Mouse (Mus musculus) thymus, postnatal 10 days (tissue): ENCODE results near the gene Asic2.

Experiments used
- DNase-seq, 2 experiments: peaks; one replicate each; pipeline ENCODE4 v3.0.0; 2021; ENCODE audit warnings: low spot score in 2 of 2

Asic2 gene

GRCm38 (mm10) chr11:81518001-81518955 is 450.0 kb downstream of the Asic2 start:
- DNase-seq: no peak

- no peak for DNase-seq
Measured at GRCm38 (mm10) chr11:81515754-81516153, 452.5 kb downstream of the Asic2 start.

GRCm38 (mm10) chr11:81512434-81512833 is 455.8 kb downstream of the Asic2 start:
- no peak for DNase-seq

GRCm38 (mm10) chr11:81511401-81511800 is 456.9 kb downstream of the Asic2 start:
- DNase-seq: no peak

GRCm38 (mm10) chr11:81508385-81509233 is 459.6 kb downstream of the Asic2 start:
- no peak for DNase-seq

- DNase-seq: no peak
Measured at GRCm38 (mm10) chr11:81504791-81505430, 463.3 kb downstream of the Asic2 start.

- no peak for DNase-seq
Measured at GRCm38 (mm10) chr11:81501473-81502246, 466.6 kb downstream of the Asic2 start.

- DNase-seq: no peak
Measured at GRCm38 (mm10) chr11:81498990-81499389, 469.3 kb downstream of the Asic2 start.

GRCm38 (mm10) chr11:81497652-81498391 is 470.4 kb downstream of the Asic2 start:
- no peak for DNase-seq

- DNase-seq: no peak
Measured at GRCm38 (mm10) chr11:81496446-81496845, 471.8 kb downstream of the Asic2 start.

- no peak for DNase-seq
Measured at GRCm38 (mm10) chr11:81492351-81492750, 475.9 kb downstream of the Asic2 start.

- DNase-seq: no peak
Measured at GRCm38 (mm10) chr11:81489144-81489735, 479.0 kb downstream of the Asic2 start.

- no peak for DNase-seq
Measured at GRCm38 (mm10) chr11:81488681-81489080, 479.6 kb downstream of the Asic2 start.

GRCm38 (mm10) chr11:81486265-81486940 is 481.9 kb downstream of the Asic2 start:
- DNase-seq: no peak

GRCm38 (mm10) chr11:81481198-81481597 is 487.1 kb downstream of the Asic2 start:
- no peak for DNase-seq

- DNase-seq: no peak
Measured at GRCm38 (mm10) chr11:81476231-81476630, 492.0 kb downstream of the Asic2 start.

GRCm38 (mm10) chr11:81474121-81474520 is 494.1 kb downstream of the Asic2 start:
- no peak for DNase-seq

GRCm38 (mm10) chr11:81462199-81462598 is 506.1 kb downstream of the Asic2 start:
- no peak for DNase-seq

- no peak for DNase-seq
Measured at GRCm38 (mm10) chr11:81461748-81462147, 506.5 kb downstream of the Asic2 start.

- DNase-seq: no peak
Measured at GRCm38 (mm10) chr11:81454921-81455320, 513.3 kb downstream of the Asic2 start.
